Mouse (Mus musculus): ENCODE data around the gene Tnfsf13b. TPM values are rescaled to one million over a fixed set of nuclear protein-coding genes. Genes with fewer than 3 reads are reported as not detected.

Tnfsf13b gene
- 0.26 and 0.30 TPM in 2 replicates for polyA plus RNA-seq (2016; fragmentation: Nextera tagmentation; extraction: Ambion mirVana)

DNA sequence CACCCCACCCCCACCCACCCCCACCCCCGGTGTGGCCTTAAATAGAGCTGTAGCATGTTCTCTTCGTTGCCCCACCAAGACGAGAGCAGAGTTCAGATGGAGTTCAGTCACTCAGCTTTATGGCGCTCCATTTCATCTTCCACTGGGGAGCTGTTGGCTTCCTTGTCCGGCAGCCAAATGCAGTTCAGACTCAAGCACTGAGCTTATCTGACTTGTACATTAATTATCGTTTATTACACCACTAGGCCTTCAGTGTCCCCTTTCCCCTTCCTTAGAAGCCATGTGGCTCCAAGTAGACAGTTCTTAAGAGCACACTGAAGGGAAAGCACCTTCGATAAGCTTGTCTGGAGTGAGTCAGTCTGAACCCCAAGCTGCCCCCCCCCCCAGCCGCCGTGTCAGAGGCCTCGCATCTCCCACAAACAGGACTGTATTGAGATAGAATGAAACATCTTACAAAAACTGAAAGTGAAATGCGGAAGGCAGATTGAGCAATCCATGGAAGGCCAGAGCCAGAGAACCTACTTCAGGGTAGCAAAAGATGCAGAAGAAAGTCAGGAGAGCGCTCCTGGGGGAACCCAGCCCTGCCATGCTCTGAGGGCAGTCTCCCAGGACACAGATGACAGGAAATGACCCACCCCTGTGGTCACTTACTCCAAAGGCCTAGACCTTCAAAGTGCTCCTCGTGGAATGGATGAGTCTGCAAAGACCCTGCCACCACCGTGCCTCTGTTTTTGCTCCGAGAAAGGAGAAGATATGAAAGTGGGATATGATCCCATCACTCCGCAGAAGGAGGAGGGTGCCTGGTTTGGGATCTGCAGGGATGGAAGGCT, at the start of gene Tnfsf13b:
Tnfsf13b (plus strand) TSS at position 312 of the 830 bp plus-strand sequence.
- no peaks in the 10 kb centered on the region for H3K36me3 ChIP-seq
- ATAC-seq (ENCODE audit: insufficient number of reproducible peaks, low FRiP score) = no peak
- peak within 1 kb of the TSS; percentile 77 for H3K4me2 ChIP-seq
- no peak within 1 kb of the TSS for H3K27ac ChIP-seq (ENCODE audit: poor library complexity, severe bottlenecking)
- peaks cover 13% of the 10 kb centered on the region; the same call in 1 of the 2 replicates for H3K27me3 ChIP-seq (replicated peaks)
- peaks cover 4% of the 10 kb centered on the region for H3K4me1 ChIP-seq (replicated peaks)
- peak within 1 kb of the TSS; percentile 26; the same call in 1 of the 2 replicates for H3K9ac ChIP-seq
- 57% methylated on average over 16 of the region's 16 CpGs for WGBS
- H3K9me3 ChIP-seq (replicated peaks) = no peaks in the 10 kb centered on the region
- peak within 1 kb of the TSS; percentile 45 for H3K4me3 ChIP-seq

GRCm38 (mm10) chr8:9958338-9958737, 47.9 kb upstream of the Tnfsf13b start:
- Histone ChIP-seq H3K27ac (ENCODE audit: poor library complexity, severe bottlenecking) (no peak overlapping the region), H3K27me3 (replicated peaks) (no peaks in the 10 kb centered on the region), H3K4me3 (no peak overlapping the region), H3K9ac (no peak overlapping the region), H3K36me3 (no peaks in the 10 kb centered on the region), H3K9me3 (replicated peaks) (no peaks in the 10 kb centered on the region), H3K4me2 (no peak overlapping the region), H3K4me1 (replicated peaks) (no peaks in the 10 kb centered on the region)
- ATAC-seq (ENCODE audit: insufficient number of reproducible peaks, low FRiP score) = no peak
- WGBS = 65% methylated on average over 4 of the region's 4 CpGs

DNA sequence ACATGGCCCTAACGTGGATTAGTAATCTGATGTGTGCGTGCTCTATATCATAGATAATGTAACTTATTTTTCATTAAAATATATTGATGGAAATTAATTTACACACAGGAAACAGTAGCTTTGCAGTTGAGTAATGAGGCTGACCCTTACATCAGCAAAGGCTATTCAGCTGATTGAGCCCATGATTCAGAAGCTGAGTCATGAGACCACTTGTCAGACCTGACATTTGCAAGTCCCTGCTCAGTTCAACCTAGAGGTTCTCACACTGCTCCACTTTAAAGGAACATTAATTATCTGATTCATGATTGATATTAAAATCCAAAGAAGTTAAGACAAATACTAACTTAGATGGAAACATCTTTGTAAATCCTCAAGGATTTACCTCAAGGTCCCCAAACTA, 46.3 kb upstream of the Tnfsf13b start:
- H3K27me3 ChIP-seq (replicated peaks) = no peaks in the 10 kb centered on the region
- WGBS = 80% methylated on average over 2 of the region's 2 CpGs
- no peaks in the 10 kb centered on the region for H3K4me1 ChIP-seq (replicated peaks)
- no peak overlapping the region for H3K4me2 ChIP-seq
- H3K9ac ChIP-seq = no peak overlapping the region
- H3K9me3 ChIP-seq (replicated peaks) = no peaks in the 10 kb centered on the region
- ATAC-seq (ENCODE audit: insufficient number of reproducible peaks, low FRiP score) = no peak
- H3K36me3 ChIP-seq = no peaks in the 10 kb centered on the region
- no peak overlapping the region for H3K27ac ChIP-seq (ENCODE audit: poor library complexity, severe bottlenecking)
- no peak overlapping the region for H3K4me3 ChIP-seq

DNA sequence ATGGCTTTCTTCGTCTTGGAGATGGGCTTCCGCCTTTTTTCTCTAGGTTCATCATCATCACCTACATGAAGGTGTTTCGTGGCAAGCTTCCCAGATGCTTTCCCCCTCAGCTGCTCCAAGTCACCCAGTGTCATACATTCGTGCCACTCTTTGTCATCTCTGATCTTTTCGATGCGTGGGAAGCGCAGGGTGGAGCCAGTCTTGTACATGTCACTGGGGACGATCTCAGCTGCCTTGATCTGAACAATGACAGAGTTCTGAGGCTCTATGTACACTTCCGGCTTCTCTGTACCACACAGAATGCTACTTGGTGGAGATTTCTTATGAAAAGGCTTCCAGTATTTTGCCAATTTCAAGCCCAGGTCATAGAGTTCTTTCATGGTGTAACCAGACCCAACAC, 34.4 kb upstream of the Tnfsf13b start:
- Histone ChIP-seq H3K36me3 (peaks cover 38% of the 10 kb centered on the region), H3K9ac (no peak overlapping the region), H3K27me3 (replicated peaks) (no peaks in the 10 kb centered on the region), H3K4me2 (no peak overlapping the region), H3K4me3 (no peak overlapping the region), H3K4me1 (replicated peaks) (peaks cover 6% of the 10 kb centered on the region), H3K27ac (ENCODE audit: poor library complexity, severe bottlenecking) (no peak overlapping the region), H3K9me3 (replicated peaks) (no peaks in the 10 kb centered on the region)
- ATAC-seq (ENCODE audit: insufficient number of reproducible peaks, low FRiP score) = no peak
- 93% methylated on average over 9 of the region's 9 CpGs for WGBS

GRCm38 (mm10) chr8:9975276-9975675, 31.0 kb upstream of the Tnfsf13b start:
- Histone ChIP-seq H3K27ac (ENCODE audit: poor library complexity, severe bottlenecking) (no peak overlapping the region), H3K4me2 (peak overlapping the region; percentile 57), H3K36me3 (peaks cover 27% of the 10 kb centered on the region), H3K4me3 (peak overlapping the region; percentile 80), H3K27me3 (replicated peaks) (no peaks in the 10 kb centered on the region), H3K9me3 (replicated peaks) (no peaks in the 10 kb centered on the region), H3K9ac (peak overlapping the region; percentile 56; the same call in 1 of the 2 replicates), H3K4me1 (replicated peaks) (peaks cover 27% of the 10 kb centered on the region)
- 40% methylated on average over 5 of the region's 5 CpGs for WGBS
- no peak for ATAC-seq (ENCODE audit: insufficient number of reproducible peaks, low FRiP score)

GRCm38 (mm10) chr8:9975898-9976611, 30.2 kb upstream of the Tnfsf13b start:
- H3K36me3 ChIP-seq = peaks cover 26% of the 10 kb centered on the region
- peak overlapping the region; percentile 80 for H3K4me3 ChIP-seq
- WGBS = under 1% methylated on average over 47 of the region's 47 CpGs
- H3K4me1 ChIP-seq (replicated peaks) = peaks cover 31% of the 10 kb centered on the region
- no peak overlapping the region for H3K27ac ChIP-seq (ENCODE audit: poor library complexity, severe bottlenecking)
- peak overlapping the region; percentile 74 for H3K9ac ChIP-seq
- H3K4me2 ChIP-seq = peak overlapping the region; percentile 72
- ATAC-seq (ENCODE audit: insufficient number of reproducible peaks, low FRiP score) = peak; percentile 95
- no peaks in the 10 kb centered on the region for H3K27me3 ChIP-seq (replicated peaks)
- no peaks in the 10 kb centered on the region for H3K9me3 ChIP-seq (replicated peaks)

DNA sequence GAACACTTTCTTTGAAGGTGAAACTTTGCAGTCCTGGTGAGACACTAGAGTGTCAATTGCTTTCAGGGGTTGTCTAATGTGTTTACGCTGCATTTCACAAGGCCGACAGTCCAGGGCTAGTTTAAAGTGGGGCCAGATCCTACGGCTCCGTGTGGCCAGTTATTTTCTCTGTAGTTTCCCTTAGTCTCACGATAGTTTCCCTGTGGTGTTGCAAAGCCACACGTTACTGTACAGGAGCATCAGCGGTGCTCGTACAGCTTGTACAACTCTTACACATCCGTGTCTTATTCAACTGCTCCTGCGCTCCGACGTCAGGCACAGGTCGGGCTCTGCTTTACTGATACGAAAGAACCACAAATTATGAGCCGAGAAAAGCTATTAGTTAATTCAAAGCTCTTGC, 29.3 kb upstream of the Tnfsf13b start:
- 43% methylated on average over 15 of the region's 15 CpGs for WGBS
- no peak for ATAC-seq (ENCODE audit: insufficient number of reproducible peaks, low FRiP score)
- Histone ChIP-seq H3K4me2 (peak overlapping the region; percentile 80), H3K36me3 (peaks cover 16% of the 10 kb centered on the region), H3K9me3 (replicated peaks) (no peaks in the 10 kb centered on the region), H3K4me3 (peak overlapping the region; percentile 100), H3K4me1 (replicated peaks) (peaks cover 31% of the 10 kb centered on the region), H3K27ac (ENCODE audit: poor library complexity, severe bottlenecking) (peak overlapping the region; percentile 6; the same call in 1 of the 2 replicates), H3K27me3 (replicated peaks) (no peaks in the 10 kb centered on the region), H3K9ac (peak overlapping the region; percentile 99)

GRCm38 (mm10) chr8:9977573-9978314, 28.5 kb upstream of the Tnfsf13b start, which contains the start of the genes Lig4 and Abhd13:
Lig4 (minus strand) TSS chr8:9977686.
Abhd13 (plus strand) TSS chr8:9977707.
- Histone ChIP-seq H3K4me2 (peak within 1 kb of the TSS; percentile 80), H3K4me3 (peak within 1 kb of the TSS; percentile 100), H3K36me3 (peaks cover 10% of the 10 kb centered on the region), H3K27me3 (replicated peaks) (no peaks in the 10 kb centered on the region), H3K4me1 (replicated peaks) (peaks cover 31% of the 10 kb centered on the region), H3K9me3 (replicated peaks) (no peaks in the 10 kb centered on the region), H3K9ac (peak within 1 kb of the TSS; percentile 99), H3K27ac (ENCODE audit: poor library complexity, severe bottlenecking) (peak within 1 kb of the TSS; percentile 88)
- under 1% methylated on average over 68 of the region's 68 CpGs for WGBS
- peak; percentile 85 for ATAC-seq (ENCODE audit: insufficient number of reproducible peaks, low FRiP score)

GRCm38 (mm10) chr8:9978475-9979230, 27.6 kb upstream of the Tnfsf13b start:
- peak overlapping the region; percentile 80 for H3K4me2 ChIP-seq
- no peaks in the 10 kb centered on the region for H3K27me3 ChIP-seq (replicated peaks)
- H3K36me3 ChIP-seq = peaks cover 8% of the 10 kb centered on the region
- no peak for ATAC-seq (ENCODE audit: insufficient number of reproducible peaks, low FRiP score)
- H3K9ac ChIP-seq = peak overlapping the region; percentile 99
- WGBS = 46% methylated on average over 18 of the region's 18 CpGs
- H3K9me3 ChIP-seq (replicated peaks) = no peaks in the 10 kb centered on the region
- H3K4me1 ChIP-seq (replicated peaks) = peaks cover 31% of the 10 kb centered on the region
- H3K4me3 ChIP-seq = peak overlapping the region; percentile 100
- H3K27ac ChIP-seq (ENCODE audit: poor library complexity, severe bottlenecking) = no peak overlapping the region

DNA sequence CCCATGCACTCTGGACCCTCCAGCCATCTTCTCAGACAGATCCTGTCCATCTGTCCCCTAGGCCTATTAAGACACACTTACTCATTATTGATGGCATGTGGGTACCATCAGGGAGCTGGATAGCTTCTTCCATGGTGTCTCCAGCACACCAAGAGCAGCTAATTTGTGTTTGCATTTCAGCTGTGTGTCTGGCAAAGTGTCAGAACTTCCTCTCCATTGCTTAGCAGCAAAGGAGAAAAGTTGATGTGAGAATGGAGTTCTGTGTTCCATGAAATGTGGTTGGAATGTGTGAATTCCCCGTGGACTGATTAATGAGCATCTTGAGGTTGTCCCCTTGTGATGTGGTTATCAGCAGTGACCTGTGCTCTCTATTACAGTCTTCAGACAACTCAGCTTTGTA, 26.5 kb upstream of the Tnfsf13b start:
- no peak for ATAC-seq (ENCODE audit: insufficient number of reproducible peaks, low FRiP score)
- Histone ChIP-seq H3K36me3 (peaks cover 12% of the 10 kb centered on the region), H3K4me2 (no peak overlapping the region), H3K4me1 (replicated peaks) (peaks cover 31% of the 10 kb centered on the region), H3K27me3 (replicated peaks) (no peaks in the 10 kb centered on the region), H3K9ac (no peak overlapping the region), H3K4me3 (no peak overlapping the region), H3K9me3 (replicated peaks) (no peaks in the 10 kb centered on the region), H3K27ac (ENCODE audit: poor library complexity, severe bottlenecking) (no peak overlapping the region)
- WGBS = 52% methylated on average over 1 of the region's 1 CpGs

Measured in heart, embryonic 12.5 days (tissue).